Mouse (Mus musculus): Measurements from ENCODE around the gene Cdkn2c. TPM values are rescaled to one million over a fixed set of nuclear protein-coding genes. Genes with fewer than 3 reads are reported as not detected.

Cdkn2c gene
- polyA plus RNA-seq, 1 experiment from 2014 or later = 8.0 TPM

Other genes with a start within 250 kb of the Cdkn2c start
- 53.2 and 65.6 TPM in 2 replicates for gene Rnf11, start 182.5 kb downstream of the Cdkn2c start, polyA plus RNA-seq (2015; fragmentation: Nextera tagmentation; extraction: Ambion mirVana)
- gene 4930522H14Rik, start 135.9 kb downstream of the Cdkn2c start, polyA plus RNA-seq (2015; fragmentation: Nextera tagmentation; extraction: Ambion mirVana) = not detected in 2 replicates
- 28.3 and 32.1 TPM in 2 replicates for gene Faf1, start 9.4 kb upstream of the Cdkn2c start, polyA plus RNA-seq (2015; fragmentation: Nextera tagmentation; extraction: Ambion mirVana)